Mouse (Mus musculus): Measurements from ENCODE around the gene Fbp1.
"Not testable (repeated sequence)": the region's sequence is repeated elsewhere in the genome, so short reads cannot be mapped to it uniquely, and the experiment has no call there.

The Fbp1 gene

GRCm38 (mm10) chr13:62815705-62816104 is 72.4 kb downstream of the Fbp1 start:
- DNase-seq = not testable (repeated sequence)
